ENCODE assay signal across 9 mouse cellular contexts in the genomic region with DNA sequence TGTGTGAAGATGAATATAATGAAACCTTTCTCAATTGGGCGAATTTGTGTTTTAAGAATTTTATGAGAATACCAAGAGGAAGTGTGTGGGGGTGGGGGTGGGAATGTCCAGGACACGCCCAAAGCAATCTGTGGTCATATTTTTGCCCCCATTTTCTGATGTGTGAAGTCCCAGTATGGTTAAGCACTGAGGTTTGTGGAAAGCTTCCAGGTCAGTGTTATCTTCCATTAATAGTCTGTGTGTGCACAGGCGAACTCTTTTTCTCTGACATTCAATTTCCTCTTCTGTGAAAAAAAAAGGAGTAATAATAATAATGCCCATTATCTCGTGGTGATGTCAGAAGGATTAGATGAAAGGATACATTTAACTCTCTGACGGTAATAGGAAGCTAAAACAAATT. TPM values are rescaled to one million over a fixed set of nuclear protein-coding genes. Genes with fewer than 3 reads are reported as not detected.
A peak's percentile ranks its signal among the peaks of the same experiment; 100 is the strongest.
DNase-seq lines count a peak whose midpoint lies in the region; ATAC-seq lines count a peak whose summit lies in the region.
"Had no signal": no experiment of that assay in that cellular context is flagged by ENCODE, and none has a peak within 500 bp of the region (broad histone marks: within the 10 kb centered on the region; RNA-seq: fewer than 3 reads in every experiment).

No protein-coding gene starts in this region.

- DNase-seq in kidney, adult 18-20 months, result no peak
- DNase-seq in urinary bladder, postnatal 14 days (ENCODE audit: low spot score), result no peak
- no peak for DNase-seq in spleen, postnatal 36 days (ENCODE audit: low spot score in 2 of 2)

- peak overlapping the region; percentile 45 for H3K4me2 ChIP-seq in kidney, embryonic 16.5 days (replicated peaks; ENCODE audit: low read depth, low read length)
- peak overlapping the region; percentile 44 for H3K4me2 ChIP-seq in embryonic facial prominence, embryonic 13.5 days
- H3K4me2 ChIP-seq in neural tube, embryonic 13.5 days, result peak overlapping the region; percentile 37

- H3K4me1 ChIP-seq in kidney, embryonic 16.5 days (ENCODE audit: insufficient read depth, low read length), result 0 out of 2 replicates have a peak, but pooled peaks cover 3% of the 10 kb centered on the region
- H3K4me1 ChIP-seq in embryonic facial prominence, embryonic 13.5 days, result peaks cover 5% of the 10 kb centered on the region
- H3K4me1 ChIP-seq in neural tube, embryonic 13.5 days (replicated peaks), result peaks cover 24% of the 10 kb centered on the region

- no peak overlapping the region for H3K27ac ChIP-seq in kidney, embryonic 16.5 days (ENCODE audit: low read length)
- H3K27ac ChIP-seq in embryonic facial prominence, embryonic 13.5 days, result no peak overlapping the region
- H3K27ac ChIP-seq in neural tube, embryonic 13.5 days (replicated peaks), result peak overlapping the region; percentile 78

- no peaks in the 10 kb centered on the region for H3K36me3 ChIP-seq in kidney, embryonic 16.5 days (ENCODE audit: insufficient read depth, low read length)
- H3K36me3 ChIP-seq in embryonic facial prominence, embryonic 13.5 days, result no peaks in the 10 kb centered on the region
- no peaks in the 10 kb centered on the region for H3K36me3 ChIP-seq in neural tube, embryonic 13.5 days

- 0 out of 2 replicates have a peak, but pooled peaks have one; percentile 29 for ATAC-seq in kidney, embryonic 16.5 days (ENCODE audit: low FRiP score, low TSS enrichment)
- no peak for ATAC-seq in embryonic facial prominence, embryonic 13.5 days (ENCODE audit: insufficient number of reproducible peaks, insufficient read depth, low FRiP score, low TSS enrichment, low read depth)
- peak; percentile 11 for ATAC-seq in inflammation-experienced regulatory T-cells, adult 6 months
- peak; percentile 66 for ATAC-seq in neural tube, embryonic 13.5 days (ENCODE audit: low read depth)
- ATAC-seq in erythroid progenitor cell, adult 5-6 weeks (replicated peaks; ENCODE audit: low FRiP score, poor library complexity, severe bottlenecking), result no peak

- peak overlapping the region; percentile 49 for H3K9ac ChIP-seq in kidney, embryonic 16.5 days (replicated peaks; ENCODE audit: low read length)
- H3K9ac ChIP-seq in embryonic facial prominence, embryonic 13.5 days, result peak overlapping the region; percentile 58; the same call in 1 of the 2 replicates
- peak overlapping the region; percentile 46 for H3K9ac ChIP-seq in neural tube, embryonic 13.5 days

- H3K4me3 ChIP-seq in kidney, embryonic 16.5 days (ENCODE audit: low read length), result peak overlapping the region; percentile 13; the same call in 1 of the 2 replicates
- peak overlapping the region; percentile 18; the same call in 1 of the 2 replicates for H3K4me3 ChIP-seq in embryonic facial prominence, embryonic 13.5 days
- no peak overlapping the region for H3K4me3 ChIP-seq in neural tube, embryonic 13.5 days

- WGBS in kidney, embryonic 16.5 days, result 40% methylated on average over 5 of the region's 5 CpGs
- WGBS in embryonic facial prominence, embryonic 13.5 days, result 45% methylated on average over 5 of the region's 5 CpGs
- 38% methylated on average over 5 of the region's 5 CpGs for WGBS in neural tube, embryonic 13.5 days

- H3K9me3 ChIP-seq in kidney, embryonic 16.5 days (ENCODE audit: low read length), result no peaks in the 10 kb centered on the region
- no peaks in the 10 kb centered on the region for H3K9me3 ChIP-seq in embryonic facial prominence, embryonic 13.5 days
- H3K9me3 ChIP-seq in neural tube, embryonic 13.5 days, result no peaks in the 10 kb centered on the region

- H3K27me3 ChIP-seq in kidney, embryonic 16.5 days (ENCODE audit: insufficient read depth, low read length), result no peaks in the 10 kb centered on the region
- no peaks in the 10 kb centered on the region for H3K27me3 ChIP-seq in embryonic facial prominence, embryonic 13.5 days
- no peaks in the 10 kb centered on the region for H3K27me3 ChIP-seq in neural tube, embryonic 13.5 days

RNA-seq across cellular contexts. Expression of gene Acadl, which starts 33.5 kb away (rescaled TPM):
- polyA plus RNA-seq in kidney, embryonic 16.5 days (2015; fragmentation: Nextera tagmentation; extraction: Ambion mirVana), result 144 and 161 TPM in 2 replicates
- polyA plus RNA-seq in embryonic facial prominence, embryonic 13.5 days (2015; fragmentation: Nextera tagmentation; extraction: Ambion mirVana), result 53.5 and 65.6 TPM in 2 replicates
- 10 to 100 TPM; 37.6 to 77.4 (median 38.4) TPM for polyA plus RNA-seq in inflammation-experienced regulatory T-cells, adult 6 months (2017; shearing (Covaris generic))
- 68.8 and 74.9 TPM in 2 replicates for polyA plus RNA-seq in neural tube, embryonic 13.5 days (2015; fragmentation: Nextera tagmentation; extraction: Ambion mirVana)
- total RNA-seq in erythroid progenitor cell, adult 5-6 weeks (2015; ENCODE audit: low replicate concordance), result 88.9 and 90.1 TPM in 2 replicates
- total RNA-seq in erythroid progenitor cell, adult 5-6 weeks (2017; ENCODE audit: low replicate concordance), result 59.4 and 85.7 TPM in 2 replicates

RNA-seq across cellular contexts. Expression of gene Myl1, which starts 48.6 kb away (rescaled TPM):
- 27.2 and 28.1 TPM in 2 replicates for polyA plus RNA-seq in kidney, embryonic 16.5 days (2015; fragmentation: Nextera tagmentation; extraction: Ambion mirVana)
- polyA plus RNA-seq in embryonic facial prominence, embryonic 13.5 days (2015; fragmentation: Nextera tagmentation; extraction: Ambion mirVana), result 33.2 and 39.3 TPM in 2 replicates
- not detected for polyA plus RNA-seq in inflammation-experienced regulatory T-cells, adult 6 months (2017; shearing (Covaris generic))
- 16.5 and 48.3 TPM in 2 replicates for polyA plus RNA-seq in neural tube, embryonic 13.5 days (2015; fragmentation: Nextera tagmentation; extraction: Ambion mirVana)
- total RNA-seq in erythroid progenitor cell, adult 5-6 weeks (2015; ENCODE audit: low replicate concordance), result not detected in 2 replicates
- not detected in 2 replicates for total RNA-seq in erythroid progenitor cell, adult 5-6 weeks (2017; ENCODE audit: low replicate concordance)
- total RNA-seq: ES-E14 had no signal

Comparison
In these comparisons a context has a peak if more than half of its experiments do, and no peak if none do; other contexts are left out.
1. ATAC-seq: peak in kidney, embryonic 16.5 days (single experiment), inflammation-experienced regulatory T-cells, adult 6 months (single experiment) and neural tube, embryonic 13.5 days (single experiment); none in embryonic facial prominence, embryonic 13.5 days (single experiment) and erythroid progenitor cell, adult 5-6 weeks (single experiment).
2. RNA of gene Myl1, which starts 48.6 kb away (polyA plus RNA-seq): 33.2 to 39.3 TPM in embryonic facial prominence, embryonic 13.5 days, 27.2 to 28.1 TPM in kidney, embryonic 16.5 days and 16.5 to 48.3 TPM in neural tube, embryonic 13.5 days; not detected in inflammation-experienced regulatory T-cells, adult 6 months; every median in the first group is over 10 times any median in the second.
3. Peak in every context shown above with its lines, with median percentiles within 50 percentile points of each other: H3K4me2 ChIP-seq and H3K9ac ChIP-seq.